Mouse (Mus musculus) mature B cell (primary cell): ENCODE data around the gene Wdr62.
"Not testable (repeated sequence)": the region's sequence is repeated elsewhere in the genome, so short reads cannot be mapped to it uniquely, and the experiment has no call there.

Experiments used
- in situ Hi-C: fragments of 300-500 bp; cut with MboI; formaldehyde crosslinking; loops from 2 replicates; pipeline ENCODE4 v1.14.3; 2019

Wdr62 gene

GRCm38 (mm10) chr7:30265041-30265440, 15.2 kb downstream of the Wdr62 start:
- in situ Hi-C loops, result no loop called here

GRCm38 (mm10) chr7:30251956-30252954, 28.0 kb downstream of the Wdr62 start:
- in situ Hi-C loops, result no loop called here

- in situ Hi-C loops, result not testable (repeated sequence)
Observed at GRCm38 (mm10) chr7:30237374-30237773, 42.8 kb downstream of the Wdr62 start.

GRCm38 (mm10) chr7:30235625-30236024, 44.6 kb downstream of the Wdr62 start, which contains the start of gene Ovol3:
TSS of gene Ovol3 (minus strand) at chr7:30235725.
- in situ Hi-C loops, result no loop called here

- in situ Hi-C loops, result no loop called here
Observed at GRCm38 (mm10) chr7:30235091-30235490, 45.1 kb downstream of the Wdr62 start.

GRCm38 (mm10) chr7:30234276-30234858, 45.9 kb downstream of the Wdr62 start:
- in situ Hi-C loops, result no loop called here

- in situ Hi-C loops, result no loop called here
Observed at GRCm38 (mm10) chr7:30233387-30233786, 46.8 kb downstream of the Wdr62 start.

- in situ Hi-C loops, result no loop called here
Observed at GRCm38 (mm10) chr7:30232631-30233148, 47.5 kb downstream of the Wdr62 start.

GRCm38 (mm10) chr7:30231669-30232454, 48.4 kb downstream of the Wdr62 start, which contains the start of the genes Polr2i and Tbcb:
TSS of gene Polr2i (plus strand) at chr7:30231948.
TSS of gene Tbcb (minus strand) at chr7:30232272.
- in situ Hi-C loops, result no loop called here

GRCm38 (mm10) chr7:30231328-30231668, 48.9 kb downstream of the Wdr62 start:
- in situ Hi-C loops, result no loop called here

- in situ Hi-C loops, result no loop called here
Observed at GRCm38 (mm10) chr7:30224206-30224605, 56.0 kb downstream of the Wdr62 start.

GRCm38 (mm10) chr7:30222205-30222604, 58.0 kb downstream of the Wdr62 start:
- in situ Hi-C loops, result no loop called here

- in situ Hi-C loops, result no loop called here
Observed at GRCm38 (mm10) chr7:30221433-30221832, 58.8 kb downstream of the Wdr62 start.

GRCm38 (mm10) chr7:30220008-30220356, 60.2 kb downstream of the Wdr62 start:
- in situ Hi-C loops, result no loop called here

GRCm38 (mm10) chr7:30219293-30220007, 60.8 kb downstream of the Wdr62 start:
- in situ Hi-C loops, result loop anchor here (5.0 kb wide), 1 partner anchor 37 kb away; the partner anchor contains the start of gene Cox7a1

GRCm38 (mm10) chr7:30217277-30217676, 62.9 kb downstream of the Wdr62 start:
- in situ Hi-C loops, result loop anchor here (5.0 kb wide), 1 partner anchor 35 kb away; the partner anchor contains the start of gene Cox7a1

- in situ Hi-C loops, result loop anchor here (5.0 kb wide), 1 partner anchor 34 kb away; the partner anchor contains the start of gene Cox7a1
Observed at GRCm38 (mm10) chr7:30216723-30217151, 63.5 kb downstream of the Wdr62 start.

- in situ Hi-C loops, result loop anchor here (5.0 kb wide), 1 partner anchor 34 kb away; the partner anchor contains the start of gene Cox7a1
Observed at GRCm38 (mm10) chr7:30215875-30216274, 64.3 kb downstream of the Wdr62 start.

- in situ Hi-C loops, result no loop called here
Observed at GRCm38 (mm10) chr7:30213881-30214280, 66.3 kb downstream of the Wdr62 start.

- in situ Hi-C loops, result no loop called here
Observed at GRCm38 (mm10) chr7:30211025-30211424, 69.2 kb downstream of the Wdr62 start.

GRCm38 (mm10) chr7:30206364-30206763, 73.9 kb downstream of the Wdr62 start:
- in situ Hi-C loops, result not testable (repeated sequence)
